Mouse (Mus musculus) lung, embryonic 15.5 days (tissue): ENCODE measurements around the gene Tssk2. TPM values are rescaled to one million over a fixed set of nuclear protein-coding genes. Genes with fewer than 3 reads are reported as not detected.

Source experiments
- ATAC-seq: fragments of 200-750 bp; cut with Nextera tagmentation; 2 replicates; pipeline ENCODE4 v1.8.0; 2017; ENCODE audit warnings: moderate number of reproducible peaks, borderline replicate concordance; ENCODE audit not compliant: low FRiP score, low TSS enrichment; ENCODE audit errors: extremely low read depth
- H3K27ac ChIP-seq: fragments of 300-500 bp; sonication (generic); 2 replicates; pipeline ENCODE4 v1.5.1; 2015; ENCODE audit warnings: moderate library complexity, mild to moderate bottlenecking, inconsistent platforms
- H3K27me3 ChIP-seq: fragments of 300-500 bp; sonication (generic); 2 replicates; pipeline ENCODE4 v1.6.1; 2015; ENCODE audit warnings: inconsistent platforms
- H3K36me3 ChIP-seq: fragments of 300-500 bp; sonication (generic); 2 replicates; pipeline ENCODE4 v1.6.1; 2015; ENCODE audit warnings: inconsistent platforms
- H3K4me1 ChIP-seq: fragments of 300-500 bp; sonication (generic); 2 replicates; pipeline ENCODE4 v1.6.1; 2015; ENCODE audit warnings: inconsistent platforms
- H3K4me2 ChIP-seq: fragments of 300-500 bp; sonication (generic); 2 replicates; pipeline ENCODE4 v1.6.1; 2015; ENCODE audit warnings: inconsistent platforms, mild to moderate bottlenecking, moderate library complexity
- H3K4me3 ChIP-seq: fragments of 300-500 bp; sonication (generic); 2 replicates; pipeline ENCODE4 v1.5.1; 2015; ENCODE audit warnings: mild to moderate bottlenecking, inconsistent platforms
- H3K9ac ChIP-seq: fragments of 300-500 bp; sonication (generic); 2 replicates; pipeline ENCODE4 v1.6.1; 2015; ENCODE audit warnings: inconsistent platforms
- H3K9me3 ChIP-seq: fragments of 300-500 bp; sonication (generic); 2 replicates; pipeline ENCODE4 v1.6.1; 2016; ENCODE audit warnings: inconsistent platforms
- WGBS: fragments of 180-500 bp; shearing (Covaris S2); methylation state at CpG from one replicate; pipeline ENCODE4 v1.1.7; 2015; 5-methylcytosine and 5-hydroxymethylcytosine counted together
- polyA plus RNA-seq: library from polyadenylated mRNA; unstranded; fragments of >200 nt; fragmentation: Nextera tagmentation; extraction: Ambion mirVana; gene quantifications from 2 replicates; pipeline ENCODE4 v1.2.1, GENCODE M21; 2015

Gene Tssk2
- polyA plus RNA-seq, 1 experiment from 2014 or later, result not detected

DNA sequence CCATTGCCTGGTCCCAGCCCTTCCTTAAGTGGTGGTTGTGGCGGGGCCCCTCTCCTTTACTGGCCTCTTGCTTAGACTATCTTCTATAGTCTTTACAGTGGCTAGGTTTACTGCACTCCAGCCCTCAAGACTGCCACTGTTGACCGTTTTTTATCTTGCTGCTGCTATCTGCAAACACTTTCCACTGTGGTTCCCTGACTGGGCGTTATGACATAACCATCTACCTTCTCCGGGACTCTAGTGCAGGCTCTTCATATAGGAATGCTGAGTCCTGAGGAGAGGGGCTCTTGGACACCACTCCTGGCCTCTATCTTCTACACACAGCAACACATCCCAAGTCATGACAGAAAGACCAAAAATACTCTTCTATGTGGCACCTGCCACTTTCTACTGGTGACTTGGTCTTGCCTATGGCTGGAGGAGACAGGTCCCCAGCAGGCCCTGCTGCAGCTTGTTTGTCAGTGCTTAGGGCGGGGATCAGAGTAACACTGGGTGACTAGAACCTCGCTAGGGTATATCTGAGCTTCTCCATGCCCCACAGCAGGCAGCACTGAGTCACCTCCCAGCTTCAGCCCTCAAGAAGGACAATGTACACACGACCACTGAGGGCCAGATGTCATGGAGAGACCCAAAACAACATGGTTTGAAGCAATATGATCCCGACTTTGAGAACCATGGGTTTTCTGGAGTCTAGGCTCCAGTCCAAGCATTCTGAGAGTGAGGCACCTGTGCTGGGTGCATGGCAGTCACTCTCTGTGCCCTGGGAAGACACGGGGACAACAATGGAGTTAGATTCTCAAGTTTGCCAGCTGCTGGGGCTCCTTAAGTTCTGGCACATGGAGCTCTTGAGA is 35.4 kb downstream of the Tssk2 start:
- Histone ChIP-seq H3K4me2 (no peak overlapping the region), H3K4me3 (no peak overlapping the region), H3K27me3 (no peaks in the 10 kb centered on the region; the same call in 1 of the 2 replicates), H3K9me3 (no peaks in the 10 kb centered on the region), H3K4me1 (peaks cover 7% of the 10 kb centered on the region), H3K9ac (no peak overlapping the region), H3K27ac (no peak overlapping the region), H3K36me3 (no peaks in the 10 kb centered on the region)
- no peak for ATAC-seq
- 56% methylated on average over 9 of the region's 9 CpGs for WGBS

DNA sequence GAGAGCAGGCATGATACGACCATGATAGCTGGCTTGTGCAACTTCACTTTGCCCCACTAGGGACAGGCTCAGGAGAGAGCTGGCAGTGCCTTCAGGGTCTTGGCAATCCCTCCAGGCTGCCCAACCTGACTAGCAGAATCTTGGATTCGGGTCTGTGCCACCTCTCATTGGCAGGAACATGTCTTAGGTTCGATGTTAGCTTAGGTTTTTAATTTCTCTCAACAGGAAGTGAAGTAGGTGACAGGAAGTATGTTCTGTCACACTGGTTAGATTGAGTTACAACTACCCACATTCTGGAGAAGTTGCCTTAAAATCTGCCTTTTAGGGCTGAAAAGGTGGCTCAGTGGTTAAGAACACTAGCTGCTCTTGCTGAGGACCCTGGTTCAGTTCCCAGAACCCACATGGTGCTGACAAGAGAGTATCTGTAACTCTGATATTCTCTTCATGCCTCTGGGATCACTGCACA is 36.0 kb downstream of the Tssk2 start:
- WGBS, result 54% methylated on average over 3 of the region's 3 CpGs
- no peak overlapping the region for H3K4me3 ChIP-seq
- H3K27me3 ChIP-seq, result no peaks in the 10 kb centered on the region; the same call in 1 of the 2 replicates
- no peak overlapping the region for H3K27ac ChIP-seq
- peaks cover 10% of the 10 kb centered on the region for H3K4me1 ChIP-seq
- no peaks in the 10 kb centered on the region for H3K9me3 ChIP-seq
- no peak for ATAC-seq
- H3K36me3 ChIP-seq, result no peaks in the 10 kb centered on the region
- no peak overlapping the region for H3K9ac ChIP-seq
- H3K4me2 ChIP-seq, result no peak overlapping the region

DNA sequence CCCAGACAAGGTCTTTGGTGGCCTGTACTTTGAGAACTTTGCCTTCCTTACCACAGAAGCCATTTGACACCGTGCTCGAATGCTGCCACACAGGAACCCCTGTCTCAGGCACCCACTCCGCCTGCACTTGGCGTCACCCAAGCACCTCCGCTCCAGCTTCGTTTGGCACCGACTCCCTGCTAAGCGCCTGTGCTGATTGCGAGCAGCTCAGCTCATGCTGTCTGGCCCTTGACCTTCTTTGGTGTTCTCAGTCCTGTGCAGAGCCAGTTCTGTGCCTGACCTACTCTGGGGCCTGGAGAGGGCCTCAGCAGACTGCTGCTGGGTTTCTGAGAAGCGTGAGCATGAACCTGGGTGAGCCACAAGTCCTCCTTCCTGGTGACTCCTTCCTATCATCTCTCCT is 38.3 kb downstream of the Tssk2 start:
- ATAC-seq, result no peak
- H3K4me3 ChIP-seq, result no peak overlapping the region
- WGBS, result 69% methylated on average over 10 of the region's 10 CpGs
- H3K27me3 ChIP-seq, result no peaks in the 10 kb centered on the region; the same call in 1 of the 2 replicates
- H3K4me1 ChIP-seq, result peaks cover 11% of the 10 kb centered on the region
- H3K4me2 ChIP-seq, result no peak overlapping the region
- H3K27ac ChIP-seq, result no peak overlapping the region
- no peaks in the 10 kb centered on the region for H3K9me3 ChIP-seq
- H3K36me3 ChIP-seq, result no peaks in the 10 kb centered on the region
- no peak overlapping the region for H3K9ac ChIP-seq

DNA sequence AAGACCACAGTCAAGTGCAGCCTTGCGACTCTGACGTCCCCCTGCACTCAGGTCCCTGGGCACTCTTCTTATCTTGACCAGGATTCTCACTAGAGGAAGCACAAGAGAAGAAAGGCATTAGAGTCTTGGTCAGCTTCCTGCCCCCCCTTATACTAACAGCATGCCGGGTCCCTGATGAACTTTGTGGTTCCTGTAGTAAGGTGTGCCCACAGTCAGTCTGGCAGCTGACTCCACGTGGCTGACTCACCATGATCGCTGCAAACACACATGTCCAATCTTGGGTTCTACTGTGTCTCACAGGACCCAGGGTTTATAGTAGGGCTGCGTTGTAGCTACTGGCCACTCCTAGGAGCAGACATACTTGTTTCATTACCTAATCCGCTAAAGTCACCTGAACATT is 39.8 kb downstream of the Tssk2 start:
- no peaks in the 10 kb centered on the region for H3K36me3 ChIP-seq
- H3K4me1 ChIP-seq, result peaks cover 11% of the 10 kb centered on the region
- no peak overlapping the region for H3K4me2 ChIP-seq
- no peaks in the 10 kb centered on the region; the same call in 1 of the 2 replicates for H3K27me3 ChIP-seq
- H3K4me3 ChIP-seq, result no peak overlapping the region
- WGBS, result 61% methylated on average over 7 of the region's 7 CpGs
- no peak for ATAC-seq
- H3K9me3 ChIP-seq, result no peaks in the 10 kb centered on the region
- H3K9ac ChIP-seq, result no peak overlapping the region
- no peak overlapping the region for H3K27ac ChIP-seq

DNA sequence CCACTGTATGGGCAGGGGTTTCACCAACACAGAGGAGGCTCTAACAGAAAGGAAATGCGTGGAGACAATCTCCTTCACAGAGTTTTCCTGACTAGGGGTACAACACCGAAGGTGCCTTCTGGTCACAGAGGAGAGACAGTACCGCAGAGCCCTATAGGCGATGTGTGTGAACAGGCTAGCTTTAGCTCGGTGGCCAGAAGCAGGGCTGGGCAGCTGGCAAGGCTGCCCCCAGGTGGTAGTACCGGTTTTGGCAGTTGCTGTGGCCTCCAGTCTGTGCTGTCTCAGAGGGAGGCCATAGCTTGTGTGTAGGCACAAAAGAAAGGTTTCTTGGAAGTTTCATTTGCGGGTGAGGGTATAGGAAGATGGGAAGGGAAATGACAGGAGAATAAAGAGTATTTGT is 40.4 kb downstream of the Tssk2 start:
- no peaks in the 10 kb centered on the region; the same call in 1 of the 2 replicates for H3K27me3 ChIP-seq
- no peak overlapping the region for H3K4me3 ChIP-seq
- no peak overlapping the region for H3K9ac ChIP-seq
- H3K36me3 ChIP-seq, result no peaks in the 10 kb centered on the region
- 0 out of 2 replicates have a peak overlapping the region, but pooled peaks have one; percentile 0 for H3K4me2 ChIP-seq
- WGBS, result 9% methylated on average over 7 of the region's 7 CpGs
- peaks cover 11% of the 10 kb centered on the region for H3K4me1 ChIP-seq
- ATAC-seq, result peak; percentile 77; the same call in 1 of the 2 replicates
- H3K9me3 ChIP-seq, result no peaks in the 10 kb centered on the region
- H3K27ac ChIP-seq, result peak overlapping the region; percentile 54

DNA sequence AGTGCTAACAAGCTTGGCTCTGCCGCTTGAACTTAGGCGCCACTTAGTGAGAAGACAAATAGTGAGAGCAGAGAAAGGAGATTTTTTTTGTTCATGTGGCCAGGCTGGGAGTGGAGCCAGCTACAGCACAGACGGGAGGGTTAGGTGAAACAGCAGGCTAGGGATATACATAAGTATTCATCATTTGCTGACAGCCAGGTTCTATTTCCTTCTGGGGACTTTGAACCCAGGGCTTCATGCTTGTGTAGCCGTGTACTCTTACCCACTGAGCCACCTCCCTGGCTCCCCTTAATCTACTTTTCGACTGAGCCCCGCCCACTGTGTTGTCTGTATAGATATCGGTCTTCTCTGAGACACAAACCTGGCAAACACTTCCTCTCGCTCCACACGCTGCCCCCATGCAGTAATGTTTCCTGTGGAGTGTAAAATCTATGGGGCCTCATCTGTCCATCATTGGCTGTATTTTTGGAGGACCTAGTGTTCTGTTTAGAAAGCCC is 40.9 kb downstream of the Tssk2 start:
- H3K27ac ChIP-seq, result peak overlapping the region; percentile 54
- peak; percentile 58; the same call in 1 of the 2 replicates for ATAC-seq
- 0 out of 2 replicates have a peak overlapping the region, but pooled peaks have one; percentile 0 for H3K4me2 ChIP-seq
- no peak overlapping the region for H3K4me3 ChIP-seq
- WGBS, result 19% methylated on average over 9 of the region's 9 CpGs
- H3K36me3 ChIP-seq, result no peaks in the 10 kb centered on the region
- no peak overlapping the region for H3K9ac ChIP-seq
- no peaks in the 10 kb centered on the region for H3K9me3 ChIP-seq
- no peaks in the 10 kb centered on the region; the same call in 1 of the 2 replicates for H3K27me3 ChIP-seq
- peaks cover 11% of the 10 kb centered on the region for H3K4me1 ChIP-seq

DNA sequence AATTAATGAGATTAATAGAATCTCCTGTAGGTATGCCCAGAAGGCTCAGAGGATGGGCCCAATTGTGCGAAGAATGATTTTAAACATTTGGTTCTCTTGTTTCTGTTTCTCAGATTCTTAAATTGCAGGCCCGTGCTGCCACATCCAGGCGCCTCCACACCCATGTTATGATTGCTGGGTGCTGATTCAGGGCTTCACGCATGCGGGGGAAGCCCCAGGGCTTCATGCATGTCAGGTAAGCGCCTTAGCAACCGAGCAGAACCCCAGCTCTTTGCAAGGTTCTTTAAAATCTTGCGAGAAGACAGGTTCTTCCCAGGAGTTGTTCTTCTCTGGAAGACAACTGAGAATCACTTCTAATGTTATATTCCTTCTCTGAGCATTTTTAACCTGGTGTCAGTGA is 45.0 kb downstream of the Tssk2 start:
- 57% methylated on average over 8 of the region's 8 CpGs for WGBS

DNA sequence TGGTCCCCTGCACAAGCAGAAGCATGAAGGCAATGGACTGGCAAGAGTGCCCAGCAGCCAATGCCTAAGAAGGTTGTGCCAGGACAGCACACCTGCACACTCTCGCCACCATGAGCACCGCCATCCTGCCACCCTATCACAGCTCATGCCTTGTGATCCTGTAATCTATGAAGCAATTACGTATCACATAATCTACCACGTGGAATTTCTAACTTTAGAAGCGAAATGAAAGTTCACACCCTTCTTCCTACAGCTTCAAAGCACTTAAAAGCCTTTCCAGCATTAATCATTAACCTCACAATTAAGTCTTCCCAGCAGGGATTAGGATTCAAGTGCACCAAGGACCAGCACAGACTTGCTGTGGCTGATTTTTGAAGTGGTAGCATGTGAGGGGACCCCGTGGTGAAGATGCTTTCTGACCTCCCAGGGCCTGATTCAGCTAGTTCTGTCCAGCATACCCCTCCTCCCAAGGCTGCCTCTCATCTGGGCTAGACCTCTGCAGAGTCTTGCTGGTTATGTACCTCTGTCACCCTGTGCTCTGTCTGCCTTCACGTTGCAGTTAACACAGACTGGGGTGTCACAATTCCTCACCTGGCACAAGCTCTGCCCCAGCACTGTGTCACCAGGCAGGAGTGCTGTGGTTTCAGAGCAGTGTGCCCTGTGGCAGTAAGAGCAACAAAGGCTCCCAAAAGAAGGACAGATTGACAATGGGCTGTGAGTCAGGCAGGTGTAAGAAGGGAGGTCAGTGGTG is 46.8 kb downstream of the Tssk2 start:
- Histone ChIP-seq H3K9me3 (no peaks in the 10 kb centered on the region), H3K9ac (no peak overlapping the region), H3K4me1 (no peaks in the 10 kb centered on the region), H3K27ac (no peak overlapping the region), H3K4me3 (no peak overlapping the region), H3K27me3 (no peaks in the 10 kb centered on the region), H3K4me2 (no peak overlapping the region; the same call in 1 of the 2 replicates), H3K36me3 (no peaks in the 10 kb centered on the region)
- peak; percentile 42; the same call in 1 of the 2 replicates for ATAC-seq
- WGBS, result 33% methylated on average over 7 of the region's 7 CpGs

More for the DNA sequence above, 45.0 kb downstream of the Tssk2 start:
- Histone ChIP-seq H3K4me1 (peaks cover 9% of the 10 kb centered on the region), H3K4me2 (no peak overlapping the region), H3K27me3 (no peaks in the 10 kb centered on the region), H3K27ac (no peak overlapping the region), H3K9ac (no peak overlapping the region), H3K36me3 (no peaks in the 10 kb centered on the region), H3K4me3 (no peak overlapping the region), H3K9me3 (no peaks in the 10 kb centered on the region)
- no peak for ATAC-seq

DNA sequence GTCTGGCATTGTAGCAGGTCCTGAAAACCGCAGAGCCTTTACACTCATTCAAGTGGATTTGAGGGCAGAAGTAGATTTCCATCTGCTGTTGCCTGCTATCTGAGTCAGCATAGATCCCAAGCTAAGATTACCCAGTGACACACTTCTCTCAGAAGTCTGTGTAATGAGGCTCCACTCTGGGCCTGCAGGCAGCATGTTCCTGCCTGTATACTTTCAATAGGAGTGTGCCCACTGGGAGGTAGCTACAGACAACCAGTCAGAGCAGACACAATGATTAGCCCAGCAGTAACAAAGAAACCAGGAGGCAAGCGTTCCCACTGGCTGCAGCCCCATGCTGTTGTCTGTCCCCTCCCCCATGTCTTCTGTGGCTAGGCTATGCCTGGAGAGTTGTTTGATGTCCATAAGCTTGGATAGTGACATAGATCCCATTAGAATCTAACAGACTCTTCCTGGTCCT is 51.0 kb downstream of the Tssk2 start:
- Histone ChIP-seq H3K27ac (no peak overlapping the region), H3K9ac (no peak overlapping the region), H3K4me1 (no peaks in the 10 kb centered on the region), H3K4me2 (no peak overlapping the region), H3K4me3 (no peak overlapping the region), H3K27me3 (no peaks in the 10 kb centered on the region), H3K36me3 (no peaks in the 10 kb centered on the region), H3K9me3 (no peaks in the 10 kb centered on the region)
- WGBS, result 55% methylated on average over 2 of the region's 2 CpGs
- ATAC-seq, result no peak
